ENCODE assay signal across 15 mouse cellular contexts in the genomic region with DNA sequence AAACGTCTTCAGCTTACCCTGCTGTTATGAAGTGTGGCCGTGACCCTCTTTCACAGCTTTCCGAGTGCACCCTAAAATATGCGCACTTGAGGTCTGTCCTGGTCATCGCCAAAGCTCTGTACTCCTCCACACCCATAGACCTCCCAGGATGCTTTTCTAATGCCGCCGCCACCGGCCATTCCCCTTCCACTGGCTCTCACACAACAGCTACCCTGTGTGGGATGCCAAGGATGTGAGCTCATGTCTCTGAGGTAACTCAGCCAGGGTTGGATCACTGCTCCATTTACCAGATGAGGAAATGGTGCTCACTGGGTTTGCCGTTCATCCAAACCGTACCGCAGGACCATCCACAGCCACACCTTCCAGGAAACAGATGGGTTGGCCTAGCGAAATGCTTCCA.
"Had no signal": no experiment of that assay in that cellular context is flagged by ENCODE, and none has a peak within 500 bp of the region (broad histone marks: within the 10 kb centered on the region; RNA-seq: fewer than 3 reads in every experiment).

No protein-coding gene starts in this region.

- ATAC-seq: liver, postnatal 0 days; lung, postnatal 0 days; midbrain, embryonic 13.5 days had no signal

- H3K4me3 ChIP-seq: limb, embryonic 12.5 days; limb, embryonic 15.5 days; midbrain, embryonic 13.5 days had no signal

- H3K36me3 ChIP-seq: limb, embryonic 12.5 days; limb, embryonic 15.5 days; midbrain, embryonic 13.5 days had no signal

- H3K4me2 ChIP-seq: limb, embryonic 12.5 days; limb, embryonic 15.5 days; liver, embryonic 11.5 days; lung, embryonic 14.5 days; midbrain, embryonic 13.5 days had no signal

- H3K4me1 ChIP-seq: midbrain, embryonic 13.5 days had no signal

- H3K27me3 ChIP-seq: limb, embryonic 12.5 days; limb, embryonic 15.5 days; midbrain, embryonic 13.5 days had no signal

- H3K9ac ChIP-seq: limb, embryonic 12.5 days; limb, embryonic 15.5 days; liver, embryonic 14.5 days; liver, postnatal 0 days; lung, embryonic 14.5 days; midbrain, embryonic 13.5 days had no signal

- H3K27ac ChIP-seq: limb, embryonic 12.5 days; limb, embryonic 15.5 days; liver, embryonic 14.5 days; macrophage; midbrain, embryonic 13.5 days had no signal

- H3K9me3 ChIP-seq: limb, embryonic 12.5 days; limb, embryonic 15.5 days; midbrain, embryonic 13.5 days had no signal

- DNase-seq: kidney, adult 2 months; kidney, postnatal 10 days; kidney, postnatal 36 days; layer of hippocampus, postnatal 36 days; left cerebral cortex, postnatal 4 days; liver, postnatal 0 days; lung, embryonic 14.5 days; thymus, postnatal 25 days had no signal
